Mouse (Mus musculus): Measurements from ENCODE around the gene Traf5. TPM values are rescaled to one million over a fixed set of nuclear protein-coding genes. Genes with fewer than 3 reads are reported as not detected.
A peak's percentile ranks its signal among the peaks of the same experiment; 100 is the strongest.

The Traf5 gene
- 1 to 10 TPM; 4.5 to 7.6 TPM for total RNA-seq (2021)
- long read RNA-seq, experiment 1, partial matches to known transcripts = 0 of 2 reads
- long read RNA-seq, experiment 1, other reads (novel, unspliced or antisense) = 2 of 2 reads
- long read RNA-seq, experiment 2, partial matches to known transcripts = 0 of 3 reads
- long read RNA-seq, experiment 2, other reads (novel, unspliced or antisense) = 3 of 3 reads

DNA sequence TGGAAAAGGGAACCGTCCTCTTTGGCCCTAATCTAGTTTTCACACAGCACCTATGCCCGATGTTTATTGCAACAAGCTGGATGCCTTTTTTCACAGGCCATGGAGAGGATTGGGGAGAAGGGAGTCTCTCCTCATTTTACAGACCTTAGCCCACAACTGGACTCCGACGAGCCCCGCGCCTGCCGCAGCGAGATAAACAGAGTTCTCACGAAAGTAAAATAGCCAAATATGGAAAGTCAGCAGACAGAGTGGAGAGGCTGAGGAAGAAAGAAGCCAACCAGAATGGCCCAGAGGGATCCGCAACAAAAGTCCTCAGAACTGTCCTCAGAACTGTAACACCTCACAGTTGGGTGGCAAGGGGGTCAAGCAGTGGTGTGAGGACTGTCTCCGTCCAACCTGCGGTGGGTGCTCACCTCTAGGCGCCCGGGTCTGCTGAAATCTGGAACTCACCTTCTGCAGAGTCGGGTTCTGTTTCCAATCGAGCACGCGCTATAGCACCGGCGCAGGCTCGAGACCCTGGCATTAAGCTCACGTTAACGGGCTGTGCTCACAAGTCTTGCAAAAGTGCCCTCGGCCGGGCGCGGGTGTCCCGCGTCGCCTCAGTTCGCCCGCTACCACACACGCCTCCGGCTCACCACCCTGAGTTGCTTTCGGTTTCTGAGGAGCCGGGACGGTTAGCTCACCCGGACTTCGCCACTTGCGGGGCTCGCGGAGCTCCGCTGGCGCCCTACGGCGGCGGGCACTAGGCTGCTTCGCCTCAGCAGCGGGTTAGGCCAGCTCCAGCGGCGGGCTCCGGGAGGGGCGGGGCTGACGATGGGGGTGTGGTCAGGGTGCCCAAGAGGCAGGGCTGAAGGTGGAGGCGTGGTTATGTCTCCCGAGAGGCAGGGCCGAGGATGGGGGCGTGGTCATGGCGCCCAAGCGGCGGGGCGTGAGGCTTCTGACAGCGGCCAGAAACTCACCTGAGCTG is at the start of gene Traf5:
Traf5 (minus strand) TSS at position 754 of the 967 bp plus-strand sequence.
- TF ChIP-seq CTCF (IDR thresholded peaks at IDR 0.05) = no peak
- Histone ChIP-seq H3K4me3 (peak within 1 kb of the TSS; percentile 78), H3K27ac (peak within 1 kb of the TSS; percentile 74)
- intact Hi-C loops (cut with DNase I) = loop anchor here (1.0 to 2.0 kb wide), 2 partner anchors 15 to 101 kb away; no protein-coding TSS in a partner anchor
- DNase-seq (ENCODE audit: extremely low spot score in 1 of 2, low spot score in 2 of 2) = peak; percentile 92 to 94

DNA sequence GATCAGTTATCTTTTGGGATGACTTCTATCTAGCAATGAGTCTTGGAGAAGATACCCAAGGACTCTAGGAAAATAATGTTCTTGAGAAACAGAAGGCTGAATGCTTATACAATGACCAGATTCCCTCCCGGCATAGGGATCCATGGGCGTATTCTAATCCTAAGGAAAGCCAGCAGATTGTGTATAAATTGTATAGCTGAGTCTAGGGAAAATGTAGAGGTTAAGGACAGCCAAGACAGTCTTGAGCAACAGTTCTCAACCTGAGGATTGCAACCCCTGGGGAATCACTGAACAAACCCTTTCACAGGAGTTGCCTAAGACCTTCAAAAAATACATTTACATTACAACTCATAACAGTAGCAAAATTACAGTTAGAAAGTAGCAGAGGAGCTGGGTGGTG is 48.0 kb upstream of the Traf5 start:
- no peak for TF ChIP-seq CTCF (IDR thresholded peaks at IDR 0.05)
- no peak overlapping the region for H3K27ac ChIP-seq
- DNase-seq (ENCODE audit: extremely low spot score in 1 of 2, low spot score in 2 of 2) = no peak
- no peak overlapping the region for H3K4me3 ChIP-seq
- intact Hi-C loops (cut with DNase I) = no loop called here

DNA sequence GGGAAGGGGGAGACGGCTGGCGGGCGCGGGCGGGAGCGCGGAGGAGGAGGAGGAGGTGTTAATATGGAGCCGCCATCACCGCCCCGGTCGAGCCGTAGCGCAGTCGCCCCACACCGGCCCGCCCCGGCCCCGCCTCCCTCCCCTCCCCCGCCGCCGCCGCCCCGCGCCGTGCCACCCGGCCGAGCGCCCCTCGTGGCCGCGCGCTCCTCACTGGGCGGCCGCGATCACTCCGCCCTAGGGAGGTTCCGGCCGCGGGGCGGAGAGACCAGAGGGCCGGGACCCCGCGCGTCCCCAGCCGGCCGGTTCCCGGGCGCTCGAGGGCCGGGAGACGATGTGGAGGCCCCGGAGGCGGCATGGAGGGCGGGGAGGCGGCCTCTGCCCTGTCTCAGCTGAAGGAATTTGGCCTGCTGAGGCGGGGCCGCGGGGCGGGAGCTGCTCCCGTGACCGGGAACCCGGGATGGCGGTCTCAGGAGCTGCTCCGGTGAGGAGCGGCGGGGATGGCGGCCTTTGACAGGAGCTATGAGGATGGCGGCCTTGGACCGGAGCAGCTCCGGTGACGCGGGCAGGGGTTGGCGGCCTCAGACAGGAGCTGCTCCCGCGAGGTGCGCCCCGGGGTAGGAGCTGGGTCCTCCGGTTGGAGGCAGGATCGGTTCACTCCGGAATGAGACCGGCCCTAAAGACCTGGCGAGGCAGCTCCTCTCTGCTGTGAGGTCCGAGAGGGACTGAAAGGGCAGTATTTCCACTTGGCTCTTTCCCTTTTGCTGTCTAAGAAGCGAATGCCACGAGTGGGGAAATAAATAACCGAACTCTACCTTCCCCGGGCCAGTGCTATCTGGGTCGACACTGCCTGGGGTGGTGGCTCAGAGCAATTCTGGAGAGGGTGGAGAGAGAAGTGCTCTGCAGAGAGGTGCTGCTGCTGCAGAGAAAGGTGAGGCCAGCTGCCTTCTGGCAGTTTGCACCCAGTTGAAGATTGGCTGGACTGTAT is 45.9 kb upstream of the Traf5 start, which contains the start of gene Rcor3:
Rcor3 (minus strand) TSS at position 137 of the 985 bp plus-strand sequence.
- peak; percentile 35 for TF ChIP-seq CTCF (IDR thresholded peaks at IDR 0.05)
- intact Hi-C loops (cut with DNase I) = no loop called here
- peak within 1 kb of the TSS; percentile 97 for H3K27ac ChIP-seq

DNA sequence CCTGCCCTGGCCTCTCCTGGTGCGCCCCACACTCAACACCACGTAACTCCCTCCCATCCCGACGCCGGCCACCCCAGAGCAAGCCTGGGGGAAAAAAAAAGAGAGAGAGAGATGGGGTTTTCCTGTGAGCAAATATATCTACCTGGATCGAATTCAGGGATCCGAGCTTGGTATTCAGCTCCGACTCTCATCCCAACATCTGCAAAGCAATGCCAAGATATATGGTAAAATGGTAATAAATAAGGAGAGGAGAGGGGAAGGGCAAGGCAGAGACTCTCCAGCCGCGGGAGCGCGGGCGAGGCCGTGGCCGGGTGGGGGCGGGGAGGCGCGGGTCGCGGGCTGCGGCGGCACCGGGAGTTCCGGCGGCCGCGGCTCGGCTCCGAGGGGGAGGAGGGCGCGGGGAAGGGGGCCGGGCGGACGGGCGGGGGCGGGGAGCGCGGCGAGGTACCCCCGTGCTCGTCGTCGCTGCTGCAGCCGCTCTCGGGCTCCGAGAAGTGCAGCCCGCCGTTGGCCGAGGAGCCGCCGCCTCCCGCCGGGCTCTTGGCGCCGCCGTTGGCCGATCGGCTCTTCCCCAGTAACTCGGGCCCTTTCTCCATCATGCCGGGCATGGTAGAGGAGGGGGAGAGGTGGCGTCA is 45.0 kb upstream of the Traf5 start:
- Histone ChIP-seq H3K4me3 (peak overlapping the region; percentile 90), H3K27ac (peak overlapping the region; percentile 97)
- peak in 1 of 2 experiments; percentile 20 for DNase-seq (ENCODE audit: extremely low spot score in 1 of 2, low spot score in 2 of 2)
- intact Hi-C loops (cut with DNase I) = no loop called here
- no peak for TF ChIP-seq CTCF (IDR thresholded peaks at IDR 0.05)

More for the DNA sequence above, 45.9 kb upstream of the Traf5 start, which contains the start of gene Rcor3:
- peak; percentile 77 to 82 for DNase-seq (ENCODE audit: extremely low spot score in 1 of 2, low spot score in 2 of 2)
- H3K4me3 ChIP-seq = peak within 1 kb of the TSS; percentile 90

DNA sequence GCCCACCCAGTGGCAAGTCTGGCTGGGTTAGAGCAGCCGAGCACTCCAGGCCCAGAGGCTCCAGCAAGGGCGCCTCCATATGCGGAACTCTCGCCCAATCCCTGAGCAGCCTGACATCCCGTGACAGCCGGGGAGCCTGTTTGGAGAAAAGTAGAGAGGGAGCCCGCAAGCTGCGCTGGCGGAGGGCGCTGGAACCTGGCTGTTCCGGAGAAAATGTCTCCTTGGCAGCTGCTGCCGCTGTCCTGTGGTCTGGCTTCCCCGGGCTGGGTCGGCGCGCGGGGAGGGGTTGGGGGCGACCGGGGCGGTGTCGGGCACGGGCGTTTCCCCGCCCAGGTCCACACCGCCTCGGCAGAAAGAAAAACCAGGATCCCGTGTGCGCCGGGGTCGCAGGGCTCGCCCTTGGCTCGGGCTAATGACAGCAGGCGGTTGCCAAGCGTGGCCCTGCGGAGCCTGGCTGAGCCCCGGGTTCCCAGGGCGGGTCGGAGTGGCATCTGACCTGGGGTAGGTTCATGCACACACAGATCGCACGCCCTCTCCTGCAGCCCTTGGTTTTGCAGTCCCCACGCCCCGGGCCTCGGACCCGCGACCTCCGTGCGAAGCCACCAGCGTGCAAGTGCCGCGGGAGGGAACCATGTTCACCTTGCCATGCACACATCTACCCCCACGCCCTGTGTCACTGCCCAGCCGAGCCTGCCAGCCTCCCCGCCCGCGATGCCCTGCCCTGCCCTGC is 44.4 kb upstream of the Traf5 start:
- H3K4me3 ChIP-seq = peak overlapping the region; percentile 90
- H3K27ac ChIP-seq = peak overlapping the region; percentile 97
- peak; percentile 79 to 82 for DNase-seq (ENCODE audit: extremely low spot score in 1 of 2, low spot score in 2 of 2)
- intact Hi-C loops (cut with DNase I) = no loop called here
- TF ChIP-seq CTCF (IDR thresholded peaks at IDR 0.05) = no peak; the same call in 1 of the 2 replicates

DNA sequence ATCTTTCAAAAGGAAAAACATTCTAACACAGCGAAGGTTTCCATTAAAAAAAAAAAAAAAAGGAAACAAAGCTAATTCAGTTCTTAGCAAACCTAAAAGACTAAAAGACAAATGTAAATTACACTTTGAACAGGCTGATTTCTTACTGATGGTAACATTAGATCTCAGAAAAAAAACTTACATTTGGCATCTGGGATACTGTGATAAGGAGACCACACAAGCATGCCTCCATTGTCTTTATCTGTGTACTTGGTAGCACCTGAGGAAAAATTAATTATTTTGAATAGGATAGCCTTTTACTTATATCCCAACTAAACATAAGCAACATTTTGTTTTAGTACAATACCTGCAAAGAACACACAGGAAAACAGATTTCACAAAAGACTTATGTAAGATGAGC is 37.8 kb upstream of the Traf5 start:
- H3K4me3 ChIP-seq = no peak overlapping the region
- no peak for TF ChIP-seq CTCF (IDR thresholded peaks at IDR 0.05)
- H3K27ac ChIP-seq = no peak overlapping the region
- no peak for DNase-seq (ENCODE audit: extremely low spot score in 1 of 2, low spot score in 2 of 2)
- intact Hi-C loops (cut with DNase I) = loop anchor here (2.0 kb wide), 1 partner anchor 221 kb away; no protein-coding TSS in a partner anchor

DNA sequence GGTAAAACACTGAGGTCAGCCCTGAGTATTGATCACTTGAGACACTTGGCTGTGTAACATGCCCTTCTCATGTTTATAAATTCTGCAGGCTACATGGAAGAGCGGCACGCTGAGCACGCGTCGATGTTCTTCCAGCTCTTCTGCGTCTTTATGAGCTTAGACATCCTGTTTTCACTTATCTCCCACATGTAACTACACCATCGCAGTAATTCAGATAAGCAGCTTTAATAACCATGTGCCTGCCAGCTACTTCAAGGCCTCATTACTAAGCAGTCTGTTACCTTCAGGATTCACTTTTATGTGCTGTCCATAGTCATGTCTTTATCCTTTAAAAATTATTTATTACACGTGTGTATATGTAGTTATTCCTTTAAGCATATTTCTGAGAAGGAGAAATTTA is 36.0 kb upstream of the Traf5 start:
- intact Hi-C loops (cut with DNase I) = no loop called here
- Histone ChIP-seq H3K27ac (no peak overlapping the region), H3K4me3 (no peak overlapping the region)
- no peak for TF ChIP-seq CTCF (IDR thresholded peaks at IDR 0.05)
- DNase-seq (ENCODE audit: extremely low spot score in 1 of 2, low spot score in 2 of 2) = no peak

DNA sequence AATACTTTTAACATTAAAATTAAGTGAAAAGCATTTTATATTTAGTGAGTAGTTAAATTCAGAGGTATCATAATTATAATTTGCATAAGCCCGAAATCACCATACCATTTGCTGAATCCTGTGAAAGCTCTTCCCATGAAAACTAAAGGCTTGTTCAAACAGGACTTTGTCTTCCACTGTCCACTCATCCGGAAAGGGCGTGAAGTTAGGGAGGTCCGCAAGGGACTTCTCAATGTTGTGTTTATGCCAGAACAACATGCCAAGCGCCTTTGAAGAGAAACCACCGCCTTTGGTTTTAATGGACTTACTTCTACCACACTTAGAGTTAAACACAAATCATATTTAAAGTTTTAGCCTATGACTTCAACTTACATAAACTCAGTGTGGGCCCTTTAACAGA is 33.4 kb upstream of the Traf5 start:
- no peak for DNase-seq (ENCODE audit: extremely low spot score in 1 of 2, low spot score in 2 of 2)
- Histone ChIP-seq H3K4me3 (no peak overlapping the region), H3K27ac (no peak overlapping the region)
- intact Hi-C loops (cut with DNase I) = no loop called here
- TF ChIP-seq CTCF (IDR thresholded peaks at IDR 0.05) = no peak

DNA sequence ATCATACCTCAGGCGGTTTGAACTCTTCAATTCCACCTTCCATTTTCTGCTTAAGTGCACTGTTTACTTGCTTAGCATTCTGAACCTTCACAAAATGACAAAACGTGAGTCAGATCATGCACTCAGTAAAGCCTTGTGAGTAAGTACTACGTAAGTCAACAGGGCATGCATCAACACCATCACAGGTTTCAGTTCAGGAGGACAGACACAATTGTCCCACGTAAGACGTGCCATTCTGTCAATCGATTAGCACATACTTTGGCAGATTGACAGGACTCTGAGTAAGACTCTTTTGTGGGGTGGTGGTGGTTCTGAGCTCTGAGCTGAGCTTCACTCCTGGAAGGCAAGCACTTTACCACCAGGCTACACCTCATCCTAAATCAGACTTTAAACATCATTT is 23.9 kb upstream of the Traf5 start:
- H3K27ac ChIP-seq = no peak overlapping the region
- intact Hi-C loops (cut with DNase I) = no loop called here
- TF ChIP-seq CTCF (IDR thresholded peaks at IDR 0.05) = no peak
- no peak for DNase-seq (ENCODE audit: extremely low spot score in 1 of 2, low spot score in 2 of 2)
- no peak overlapping the region for H3K4me3 ChIP-seq

DNA sequence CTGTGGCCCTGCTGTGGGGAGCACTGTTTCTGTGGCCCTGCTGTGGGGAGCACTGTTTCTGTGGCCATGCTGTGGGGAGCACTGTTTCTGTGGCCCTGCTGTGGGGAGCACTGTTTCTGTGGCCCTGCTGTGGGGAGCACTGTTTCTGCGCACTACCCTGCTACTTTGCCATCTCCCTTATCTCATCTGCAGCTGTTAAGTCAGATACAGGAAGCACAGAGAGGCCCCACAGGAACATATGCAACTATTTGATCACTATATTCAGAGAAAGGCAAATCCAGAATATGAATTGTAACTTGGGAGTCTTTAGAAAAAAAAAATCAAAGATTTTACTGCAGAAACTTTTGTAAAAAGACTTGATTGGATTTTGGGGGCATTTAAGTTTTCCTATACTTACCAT is 23.0 kb upstream of the Traf5 start:
- no peak overlapping the region for H3K27ac ChIP-seq
- intact Hi-C loops (cut with DNase I) = no loop called here
- no peak for DNase-seq (ENCODE audit: extremely low spot score in 1 of 2, low spot score in 2 of 2)
- no peak for TF ChIP-seq CTCF (IDR thresholded peaks at IDR 0.05)
- H3K4me3 ChIP-seq = no peak overlapping the region

All from left cerebral cortex, adult 2 months (tissue).